Mouse (Mus musculus) myocyte (in vitro differentiated cells): ENCODE data around the gene Igsf3.

ENCODE experiments used
- CEBPB ChIP-seq: IDR thresholded peaks from 2 replicates; pipeline ENCODE4 v1.6.1; 2011; ENCODE audit warnings: mild to moderate bottlenecking, moderate library complexity; ENCODE audit not compliant: poor library complexity, insufficient read depth, severe bottlenecking
- E2F4 ChIP-seq: IDR thresholded peaks from one replicate; pipeline ENCODE4 v1.6.1; 2011; ENCODE audit warnings: mild to moderate bottlenecking, control low read depth, moderate library complexity; ENCODE audit not compliant: insufficient read depth
- MAX ChIP-seq: IDR thresholded peaks from one replicate; pipeline ENCODE4 v1.6.1; 2011; ENCODE audit warnings: low read depth, mild to moderate bottlenecking, control low read depth
- MYOD1 ChIP-seq, 3 experiments: IDR thresholded peaks; one replicate each; pipeline ENCODE4 v1.6.1; 2011; ENCODE audit warnings: control low read depth in 2 of 3, low read depth in 2 of 3, mild to moderate bottlenecking in 2 of 3, moderate library complexity in 1 of 3; ENCODE audit not compliant: insufficient read length in 2 of 3, control insufficient read depth in 1 of 3
- MYOG ChIP-seq, 3 experiments: IDR thresholded peaks; one replicate each; pipeline ENCODE4 v1.6.1; 2011; ENCODE audit warnings: control low read depth in 2 of 3, low read depth in 2 of 3, mild to moderate bottlenecking in 2 of 3; ENCODE audit not compliant: insufficient read length in 2 of 3, control insufficient read depth in 1 of 3, insufficient read depth in 1 of 3
- POLR2A ChIP-seq: IDR thresholded peaks from one replicate; pipeline ENCODE4 v1.6.1; 2011; ENCODE audit warnings: low read depth, mild to moderate bottlenecking, control low read depth, moderate library complexity; ENCODE audit not compliant: insufficient read length
- POLR2AphosphoS2 ChIP-seq: IDR thresholded peaks from one replicate; pipeline ENCODE4 v1.6.1; 2011; ENCODE audit warnings: low read depth, control low read depth; ENCODE audit not compliant: insufficient read length
- SRF ChIP-seq: IDR thresholded peaks from one replicate; pipeline ENCODE4 v1.6.1; 2011; ENCODE audit warnings: low read depth; ENCODE audit not compliant: control insufficient read depth, insufficient read length
- TCF12 ChIP-seq: IDR thresholded peaks from one replicate; pipeline ENCODE4 v1.6.1; 2011; ENCODE audit warnings: mild to moderate bottlenecking, control low read depth; ENCODE audit not compliant: poor library complexity, insufficient read depth, severe bottlenecking
- TCF3 ChIP-seq: IDR thresholded peaks from one replicate; pipeline ENCODE4 v1.6.1; 2011; ENCODE audit warnings: low read depth, control low read depth; ENCODE audit not compliant: insufficient read length
- USF1 ChIP-seq: IDR thresholded peaks from one replicate; pipeline ENCODE4 v1.6.1; 2011; ENCODE audit warnings: low read depth, mild to moderate bottlenecking, control low read depth, moderate library complexity

DNA sequence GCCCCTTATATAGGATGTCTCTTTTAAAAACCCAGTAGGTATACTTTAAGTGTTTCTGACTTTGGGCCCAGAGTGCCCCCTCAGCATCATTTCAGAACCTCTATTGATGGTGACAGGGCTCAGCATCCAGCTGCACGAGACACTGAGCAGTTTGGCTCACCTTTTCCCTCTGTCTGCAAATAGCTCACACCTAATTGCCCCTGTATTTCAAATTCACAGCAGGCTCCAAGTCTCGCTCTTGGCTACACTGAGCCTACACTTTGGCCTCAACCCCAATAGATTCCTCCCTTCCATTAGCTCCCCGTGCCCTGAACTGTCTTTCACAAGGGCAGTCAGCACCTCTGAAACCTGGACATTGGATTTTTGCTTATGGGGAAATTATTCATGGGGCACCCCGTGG is 26.5 kb upstream of the Igsf3 start:
- TF ChIP-seq POLR2A (no peak), USF1 (no peak), TCF3 (no peak), MYOD1 (IDR thresholded peaks at IDR 0.05; ENCODE audit: control insufficient read depth in 1 of 3, insufficient read length in 2 of 3, low read depth in 2 of 3) (no peak), E2F4 (no peak), TCF12 (no peak), CEBPB (no peak), MAX (no peak), POLR2AphosphoS2 (no peak), MYOG (IDR thresholded peaks at IDR 0.05; ENCODE audit: control insufficient read depth in 1 of 3, insufficient read depth in 1 of 3, insufficient read length in 2 of 3, low read depth in 2 of 3) (no peak), SRF (no peak)
